Mouse (Mus musculus) C2C12 (cell line): ENCODE results near the gene Psenen.

ENCODE experiments used
- CTCF ChIP-seq: IDR thresholded peaks from one replicate; pipeline ENCODE4 v1.5.1; 2011; ENCODE audit not compliant: control insufficient read depth, insufficient read depth, insufficient read length
- MAX ChIP-seq: IDR thresholded peaks from one replicate; pipeline ENCODE4 v1.6.1; 2011; ENCODE audit warnings: mild to moderate bottlenecking, control low read depth
- USF1 ChIP-seq: IDR thresholded peaks from one replicate; pipeline ENCODE4 v1.6.1; 2011; ENCODE audit warnings: low read depth, mild to moderate bottlenecking, control low read depth, moderate library complexity

GRCm38 (mm10) chr7:30572389-30572788 is 9.0 kb upstream of the Psenen start:
- TF ChIP-seq CTCF (no peak), USF1 (no peak), MAX (no peak)
